ENCODE assay signal across 8 mouse cellular contexts in the genomic region with DNA sequence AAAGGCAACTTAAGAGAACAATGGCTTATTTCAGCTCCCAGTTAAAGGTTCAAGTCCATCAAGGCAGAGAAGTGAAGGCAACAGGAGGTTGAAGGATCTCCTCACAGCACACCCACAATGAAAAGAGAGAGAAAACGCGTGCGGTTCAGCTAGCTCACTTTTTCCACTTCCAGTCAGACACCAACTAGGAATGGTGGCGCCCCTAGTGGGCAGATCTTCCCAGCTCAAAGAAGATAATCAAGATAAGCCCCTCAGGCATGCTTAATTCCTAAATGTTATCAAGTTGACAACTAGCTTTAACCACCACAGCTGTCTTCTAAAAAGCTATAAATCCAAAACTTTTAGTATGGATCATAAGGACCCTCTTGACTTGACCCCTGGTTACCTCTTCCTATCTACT. TPM values are rescaled to one million over a fixed set of nuclear protein-coding genes. Genes with fewer than 3 reads are reported as not detected.
DNase-seq lines count a peak whose midpoint lies in the region; ATAC-seq and TF ChIP-seq lines count a peak whose summit lies in the region.

No protein-coding gene starts in this region.

- H3K27ac ChIP-seq in midbrain, embryonic 11.5 days (ENCODE audit: low read depth, low read length), result no peak overlapping the region
- no peak overlapping the region for H3K27ac ChIP-seq in midbrain, embryonic 15.5 days
- peak overlapping the region; percentile 1 for H3K27ac ChIP-seq in liver, adult 2 months (replicated peaks; ENCODE audit: insufficient read depth, low read depth, low read length)

- no peak for ATAC-seq in midbrain, embryonic 11.5 days (ENCODE audit: low FRiP score)
- no peak for ATAC-seq in midbrain, embryonic 15.5 days (replicated peaks)
- ATAC-seq in hematopoietic stem cell, adult 5-6 weeks (replicated peaks in 1 of 2; ENCODE audit: insufficient read depth in 1 of 2, low FRiP score in 2 of 2, low TSS enrichment in 1 of 2, low read depth in 1 of 2, poor library complexity in 2 of 2, severe bottlenecking in 2 of 2), result peak; percentile 53 to 70; a peak in 2 of 4 replicates

- peaks cover 2% of the 10 kb centered on the region; the same call in 1 of the 2 replicates for H3K4me1 ChIP-seq in midbrain, embryonic 11.5 days (ENCODE audit: control insufficient read depth, insufficient read depth, low read length)
- H3K4me1 ChIP-seq in midbrain, embryonic 15.5 days, result peaks cover 11% of the 10 kb centered on the region
- 0 out of 2 replicates have a peak, but pooled peaks cover 4% of the 10 kb centered on the region for H3K4me1 ChIP-seq in liver, adult 2 months (ENCODE audit: control insufficient read depth, insufficient read depth, low read length)

- no peak overlapping the region for H3K4me3 ChIP-seq in midbrain, embryonic 11.5 days (ENCODE audit: low read depth, low read length)
- no peak overlapping the region for H3K4me3 ChIP-seq in midbrain, embryonic 15.5 days
- H3K4me3 ChIP-seq in liver, adult 2 months (ENCODE audit: insufficient read depth, low read depth, low read length), result peak overlapping the region; percentile 92

- no peaks in the 10 kb centered on the region; the same call in 1 of the 2 replicates for H3K79me2 ChIP-seq in liver, adult 2 months (ENCODE audit: control insufficient read depth, insufficient read depth, low read length)

- H3K36me3 ChIP-seq in midbrain, embryonic 11.5 days (ENCODE audit: control insufficient read depth, insufficient read depth, low read length), result no peaks in the 10 kb centered on the region
- no peaks in the 10 kb centered on the region for H3K36me3 ChIP-seq in midbrain, embryonic 15.5 days (replicated peaks)
- peaks cover 27% of the 10 kb centered on the region for H3K36me3 ChIP-seq in liver, adult 2 months (ENCODE audit: control insufficient read depth, insufficient read depth, low read length)

- H3K27me3 ChIP-seq in midbrain, embryonic 11.5 days (ENCODE audit: control insufficient read depth, insufficient read depth, low read length), result peaks cover 11% of the 10 kb centered on the region; the same call in 1 of the 2 replicates
- peaks cover 15% of the 10 kb centered on the region for H3K27me3 ChIP-seq in midbrain, embryonic 15.5 days (replicated peaks)
- H3K27me3 ChIP-seq in liver, adult 2 months (ENCODE audit: control insufficient read depth, insufficient read depth, low read length), result no peaks in the 10 kb centered on the region

- peak; percentile 55 for TF ChIP-seq CTCF in liver, adult 2 months (IDR thresholded peaks at IDR 0.05; ENCODE audit: low read depth, low read length)

- H3K9me3 ChIP-seq in midbrain, embryonic 11.5 days (ENCODE audit: control insufficient read depth, low read length), result no peaks in the 10 kb centered on the region
- H3K9me3 ChIP-seq in midbrain, embryonic 15.5 days, result no peaks in the 10 kb centered on the region

- H3K4me2 ChIP-seq in midbrain, embryonic 11.5 days, result no peak overlapping the region
- H3K4me2 ChIP-seq in midbrain, embryonic 15.5 days, result no peak overlapping the region

- no peak overlapping the region for H3K9ac ChIP-seq in midbrain, embryonic 11.5 days (ENCODE audit: low read length)
- H3K9ac ChIP-seq in midbrain, embryonic 15.5 days, result no peak overlapping the region
- 0 out of 2 replicates have a peak overlapping the region, but pooled peaks have one; percentile 15 for H3K9ac ChIP-seq in liver, adult 2 months (ENCODE audit: low read depth, low read length)

- no peak for TF ChIP-seq POLR2A in liver, adult 2 months (IDR thresholded peaks at IDR 0.05; ENCODE audit: extremely low read depth, insufficient read depth, low read length)

- 16% methylated on average over 4 of the region's 4 CpGs for WGBS in midbrain, embryonic 11.5 days
- 10% methylated on average over 4 of the region's 4 CpGs for WGBS in midbrain, embryonic 15.5 days
- WGBS in liver, adult 2 months, result 7% methylated on average over 4 of the region's 4 CpGs

- DNase-seq in midbrain, embryonic 11.5 days (ENCODE audit: low spot score, missing footprints), result peak; percentile 92
- DNase-seq in T-cell, adult 2 months (ENCODE audit: low spot score), result peak; percentile 70
- peak; percentile 72 for DNase-seq in embryo, embryonic 11 days
- DNase-seq in liver, adult 2 months (ENCODE audit: extremely low read depth, low read depth, low spot score), result peak; percentile 56
- peak; percentile 44 for DNase-seq in neural tube, embryonic 10.5 days (ENCODE audit: extremely low spot score, low spot score)
- peak; percentile 66 to 70 for DNase-seq in thymus, postnatal 36 days

RNA-seq across cellular contexts. Expression of gene Pxmp2, which starts 1.4 kb away (rescaled TPM):
- polyA plus RNA-seq in midbrain, embryonic 11.5 days (2014; fragmentation: Nextera tagmentation; extraction: Ambion mirVana), result 11.5 and 13.3 TPM in 2 replicates
- 11.3 and 11.5 TPM in 2 replicates for polyA plus RNA-seq in midbrain, embryonic 15.5 days (2015; fragmentation: Nextera tagmentation; extraction: Ambion mirVana)
- 1.9 and 13.2 TPM in 2 replicates for total RNA-seq in hematopoietic stem cell, adult 5-6 weeks (2017)
- 238 and 259 TPM in 2 replicates for total RNA-seq in liver, adult 2 months (2014; rRNA removed)
- 163 and 206 TPM in 2 replicates for polyA plus RNA-seq in liver, adult 2 months (2012; rRNA removed)

RNA-seq across cellular contexts. Expression of gene Pole, which starts 1.6 kb away (rescaled TPM):
- polyA plus RNA-seq in midbrain, embryonic 11.5 days (2014; fragmentation: Nextera tagmentation; extraction: Ambion mirVana), result 39.4 and 39.6 TPM in 2 replicates
- 7.5 and 7.7 TPM in 2 replicates for polyA plus RNA-seq in midbrain, embryonic 15.5 days (2015; fragmentation: Nextera tagmentation; extraction: Ambion mirVana)
- total RNA-seq in hematopoietic stem cell, adult 5-6 weeks (2017), result 44.5 and 54.7 TPM in 2 replicates
- 1.9 and 3.1 TPM in 2 replicates for total RNA-seq in liver, adult 2 months (2014; rRNA removed)
- 0.93 and 1.1 TPM in 2 replicates for polyA plus RNA-seq in liver, adult 2 months (2012; rRNA removed)

RNA-seq across cellular contexts. Expression of gene Pgam5, which starts 14.8 kb away (rescaled TPM):
- polyA plus RNA-seq in midbrain, embryonic 11.5 days (2014; fragmentation: Nextera tagmentation; extraction: Ambion mirVana), result 90.4 and 97.6 TPM in 2 replicates
- 104 and 110 TPM in 2 replicates for polyA plus RNA-seq in midbrain, embryonic 15.5 days (2015; fragmentation: Nextera tagmentation; extraction: Ambion mirVana)
- 39.7 and 42.5 TPM in 2 replicates for total RNA-seq in hematopoietic stem cell, adult 5-6 weeks (2017)
- 15.1 and 16.7 TPM in 2 replicates for total RNA-seq in liver, adult 2 months (2014; rRNA removed)
- 15.0 TPM in 2 replicates for polyA plus RNA-seq in liver, adult 2 months (2012; rRNA removed)

RNA-seq across cellular contexts. Expression of gene Ankle2, which starts 53.7 kb away (rescaled TPM):
- 37.5 and 43.7 TPM in 2 replicates for polyA plus RNA-seq in midbrain, embryonic 11.5 days (2014; fragmentation: Nextera tagmentation; extraction: Ambion mirVana)
- polyA plus RNA-seq in midbrain, embryonic 15.5 days (2015; fragmentation: Nextera tagmentation; extraction: Ambion mirVana), result 20.6 and 22.6 TPM in 2 replicates
- 62.4 and 93.2 TPM in 2 replicates for total RNA-seq in hematopoietic stem cell, adult 5-6 weeks (2017)
- total RNA-seq in liver, adult 2 months (2014; rRNA removed), result 16.5 and 17.0 TPM in 2 replicates
- polyA plus RNA-seq in liver, adult 2 months (2012; rRNA removed), result 4.9 and 5.6 TPM in 2 replicates

RNA-seq across cellular contexts. Expression of gene P2rx2, which starts 58.5 kb away (rescaled TPM):
- 0.88 and 0.92 TPM in 2 replicates for polyA plus RNA-seq in midbrain, embryonic 11.5 days (2014; fragmentation: Nextera tagmentation; extraction: Ambion mirVana)
- 7.7 and 8.4 TPM in 2 replicates for polyA plus RNA-seq in midbrain, embryonic 15.5 days (2015; fragmentation: Nextera tagmentation; extraction: Ambion mirVana)
- total RNA-seq in hematopoietic stem cell, adult 5-6 weeks (2017), result 0.65 TPM in 1 of 2 replicates, not detected in the other
- total RNA-seq in liver, adult 2 months (2014; rRNA removed), result not detected in 2 replicates
- polyA plus RNA-seq in liver, adult 2 months (2012; rRNA removed), result 0.07 TPM in 1 of 2 replicates, not detected in the other

Comparison
In these comparisons a context has a peak if more than half of its experiments do, and no peak if none do; other contexts are left out.
1. ATAC-seq: peak in hematopoietic stem cell, adult 5-6 weeks (2 of 2); none in midbrain, embryonic 11.5 days (single experiment) and midbrain, embryonic 15.5 days (single experiment).
2. RNA of gene Pxmp2, which starts 1.4 kb away (polyA plus RNA-seq): 163 to 206 TPM in liver, adult 2 months; 11.5 to 13.3 TPM in midbrain, embryonic 11.5 days and 11.3 to 11.5 TPM in midbrain, embryonic 15.5 days; every median in the first group is over 10 times any median in the second.
3. Peak in every context shown above with its lines, with median percentiles within 50 percentile points of each other: DNase-seq.